Mouse (Mus musculus) small intestine, adult 2 months (tissue): ENCODE measurements around the gene Slc24a3.

Source experiments
- CTCF ChIP-seq: fragments of 200-500 bp; IDR thresholded peaks from 2 replicates; pipeline ENCODE4 v1.5.1; 2012; ENCODE audit warnings: low read depth, mild to moderate bottlenecking, control low read depth, inconsistent platforms, low read length, moderate library complexity, mixed read lengths; ENCODE audit not compliant: insufficient replicate concordance, insufficient read length; ENCODE audit errors: extremely low read depth
- POLR2A ChIP-seq: fragments of 200-500 bp; IDR thresholded peaks from 2 replicates; pipeline ENCODE4 v1.6.1; 2012; ENCODE audit warnings: low read depth, mild to moderate bottlenecking, control low read depth, inconsistent platforms, low read length, moderate library complexity

- TF ChIP-seq CTCF (no peak), POLR2A (no peak)
Measured at GRCm38 (mm10) chr2:145682924-145683323, 515.4 kb downstream of the Slc24a3 start.
